Mouse (Mus musculus): ENCODE data around the gene Klhl11. TPM values are rescaled to one million over a fixed set of nuclear protein-coding genes. Genes with fewer than 3 reads are reported as not detected.

Klhl11 gene
- 100 to 1,000 TPM in 3 of 4 experiments, 10 to 100 TPM in 1; 97.9 to 121 (median 111) TPM for total RNA-seq (2022)

GRCm38 (mm10) chr11:100472197-100472934 lies at the start of gene Klhl11:
Klhl11 (minus strand) TSS chr11:100472741.
- DNase-seq (ENCODE audit: low spot score in 2 of 2) = peak; percentile 83 to 91

GRCm38 (mm10) chr11:100520838-100521237 lies 48.3 kb upstream of the Klhl11 start:
- DNase-seq (ENCODE audit: low spot score in 2 of 2) = no peak

- no peak for DNase-seq (ENCODE audit: low spot score in 2 of 2)
Observed at GRCm38 (mm10) chr11:100519188-100519587, 46.6 kb upstream of the Klhl11 start.

- DNase-seq (ENCODE audit: low spot score in 2 of 2) = no peak
Observed at GRCm38 (mm10) chr11:100518188-100518591, 45.6 kb upstream of the Klhl11 start.

- DNase-seq (ENCODE audit: low spot score in 2 of 2) = no peak
Observed at GRCm38 (mm10) chr11:100516291-100516690, 43.8 kb upstream of the Klhl11 start.

- no peak for DNase-seq (ENCODE audit: low spot score in 2 of 2)
Observed at GRCm38 (mm10) chr11:100515789-100516188, 43.2 kb upstream of the Klhl11 start.

- DNase-seq (ENCODE audit: low spot score in 2 of 2) = no peak
Observed at GRCm38 (mm10) chr11:100515061-100515460, 42.5 kb upstream of the Klhl11 start.

- no peak for DNase-seq (ENCODE audit: low spot score in 2 of 2)
Observed at GRCm38 (mm10) chr11:100513716-100514115, 41.2 kb upstream of the Klhl11 start.

GRCm38 (mm10) chr11:100512384-100512783 lies 39.8 kb upstream of the Klhl11 start:
- DNase-seq (ENCODE audit: low spot score in 2 of 2) = peak in 1 of 2 experiments; percentile 21

GRCm38 (mm10) chr11:100510556-100510955 lies 38.0 kb upstream of the Klhl11 start:
- DNase-seq (ENCODE audit: low spot score in 2 of 2) = no peak

- no peak for DNase-seq (ENCODE audit: low spot score in 2 of 2)
Observed at GRCm38 (mm10) chr11:100505997-100506396, 33.5 kb upstream of the Klhl11 start.

- no peak for DNase-seq (ENCODE audit: low spot score in 2 of 2)
Observed at GRCm38 (mm10) chr11:100504990-100505660, 32.6 kb upstream of the Klhl11 start.

- no peak for DNase-seq (ENCODE audit: low spot score in 2 of 2)
Observed at GRCm38 (mm10) chr11:100501321-100501720, 28.8 kb upstream of the Klhl11 start.

GRCm38 (mm10) chr11:100500651-100501050 lies 28.1 kb upstream of the Klhl11 start:
- no peak for DNase-seq (ENCODE audit: low spot score in 2 of 2)

GRCm38 (mm10) chr11:100500241-100500640 lies 27.7 kb upstream of the Klhl11 start:
- DNase-seq (ENCODE audit: low spot score in 2 of 2) = no peak

- DNase-seq (ENCODE audit: low spot score in 2 of 2) = no peak
Observed at GRCm38 (mm10) chr11:100493771-100494170, 21.2 kb upstream of the Klhl11 start.

GRCm38 (mm10) chr11:100490951-100491350 lies 18.4 kb upstream of the Klhl11 start:
- DNase-seq (ENCODE audit: low spot score in 2 of 2) = no peak

- no peak for DNase-seq (ENCODE audit: low spot score in 2 of 2)
Observed at GRCm38 (mm10) chr11:100485801-100486538, 13.4 kb upstream of the Klhl11 start.

- DNase-seq (ENCODE audit: low spot score in 2 of 2) = no peak
Observed at GRCm38 (mm10) chr11:100484461-100484860, 11.9 kb upstream of the Klhl11 start.

GRCm38 (mm10) chr11:100479152-100479551 lies 6.6 kb upstream of the Klhl11 start:
- DNase-seq (ENCODE audit: low spot score in 2 of 2) = no peak

GRCm38 (mm10) chr11:100476281-100476680 lies 3.7 kb upstream of the Klhl11 start:
- no peak for DNase-seq (ENCODE audit: low spot score in 2 of 2)

- DNase-seq (ENCODE audit: low spot score in 2 of 2) = no peak
Observed at GRCm38 (mm10) chr11:100472935-100473295, 374 bp upstream of the Klhl11 start.
